Mouse (Mus musculus): ENCODE data around the gene Irf4. TPM values are rescaled to one million over a fixed set of nuclear protein-coding genes. Genes with fewer than 3 reads are reported as not detected.
A peak's percentile ranks its signal among the peaks of the same experiment; 100 is the strongest.

The Irf4 gene
- polyA plus RNA-seq, 1 experiment from 2014 or later: not detected

DNA sequence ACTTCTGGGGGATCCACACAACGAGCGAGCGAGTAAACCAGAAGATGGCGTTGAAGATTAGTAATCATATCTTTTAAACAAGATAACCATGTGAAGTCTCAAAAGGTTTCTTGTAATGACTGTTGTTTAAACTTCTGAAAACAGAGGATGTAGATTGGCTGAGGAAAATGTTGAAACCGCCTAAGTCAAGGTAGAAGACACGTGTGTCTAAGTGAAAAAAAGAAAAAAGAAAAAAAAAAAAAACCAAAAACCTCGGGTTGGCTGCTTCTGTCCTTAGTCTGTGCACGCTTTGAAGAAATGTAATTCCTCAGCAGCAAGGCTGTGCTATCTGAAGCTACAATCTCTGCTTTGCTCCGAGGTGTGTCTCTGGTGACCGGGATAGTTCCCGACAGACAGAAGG is 1.5 kb upstream of the Irf4 start:
- Histone ChIP-seq H3K27me3 (ENCODE audit: control insufficient read depth, insufficient read depth, low read length) (peaks cover 42% of the 10 kb centered on the region), H3K9me3 (ENCODE audit: control insufficient read depth, low read length) (no peaks in the 10 kb centered on the region), H3K9ac (replicated peaks; ENCODE audit: low read depth, low read length) (no peak overlapping the region), H3K4me2 (ENCODE audit: low read depth, low read length) (no peak overlapping the region), H3K36me3 (ENCODE audit: control insufficient read depth, insufficient read depth, low read length) (no peaks in the 10 kb centered on the region), H3K4me1 (ENCODE audit: control insufficient read depth, insufficient read depth, low read length) (peaks cover 13% of the 10 kb centered on the region; the same call in 1 of the 2 replicates), H3K4me3 (ENCODE audit: low read depth, low read length) (no peak overlapping the region), H3K27ac (ENCODE audit: low read depth, low read length) (no peak overlapping the region)
- no peak for ATAC-seq (ENCODE audit: low read depth)
- 76% methylated on average over 11 of the region's 11 CpGs for WGBS

DNA sequence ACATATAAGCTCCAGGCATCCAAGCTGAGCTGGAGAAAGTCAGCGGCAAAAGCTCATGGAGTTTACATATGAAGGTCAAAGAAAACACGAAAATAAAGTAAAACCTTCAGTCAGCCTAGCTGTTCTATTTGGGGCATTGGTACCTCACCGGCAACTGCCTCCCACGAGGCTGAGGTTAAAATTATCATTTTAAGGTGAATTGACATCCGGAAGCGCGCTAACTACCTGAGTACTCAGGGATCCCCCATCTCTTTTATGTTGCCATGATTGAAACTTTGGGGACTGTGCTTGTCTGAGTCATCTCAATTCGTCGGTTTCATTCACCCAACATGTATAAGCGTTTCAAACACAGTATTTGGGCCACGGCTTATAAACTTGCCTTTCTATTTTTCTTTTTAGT is 705 bp upstream of the Irf4 start:
- 60% methylated on average over 11 of the region's 11 CpGs for WGBS
- H3K9me3 ChIP-seq (ENCODE audit: control insufficient read depth, low read length): no peaks in the 10 kb centered on the region
- H3K4me2 ChIP-seq (ENCODE audit: low read depth, low read length): no peak overlapping the region
- H3K9ac ChIP-seq (replicated peaks; ENCODE audit: low read depth, low read length): no peak overlapping the region
- H3K27me3 ChIP-seq (ENCODE audit: control insufficient read depth, insufficient read depth, low read length): peaks cover 44% of the 10 kb centered on the region
- ATAC-seq (ENCODE audit: low read depth): no peak
- H3K36me3 ChIP-seq (ENCODE audit: control insufficient read depth, insufficient read depth, low read length): no peaks in the 10 kb centered on the region
- no peak overlapping the region for H3K4me3 ChIP-seq (ENCODE audit: low read depth, low read length)
- H3K27ac ChIP-seq (ENCODE audit: low read depth, low read length): no peak overlapping the region
- peaks cover 13% of the 10 kb centered on the region; the same call in 1 of the 2 replicates for H3K4me1 ChIP-seq (ENCODE audit: control insufficient read depth, insufficient read depth, low read length)

DNA sequence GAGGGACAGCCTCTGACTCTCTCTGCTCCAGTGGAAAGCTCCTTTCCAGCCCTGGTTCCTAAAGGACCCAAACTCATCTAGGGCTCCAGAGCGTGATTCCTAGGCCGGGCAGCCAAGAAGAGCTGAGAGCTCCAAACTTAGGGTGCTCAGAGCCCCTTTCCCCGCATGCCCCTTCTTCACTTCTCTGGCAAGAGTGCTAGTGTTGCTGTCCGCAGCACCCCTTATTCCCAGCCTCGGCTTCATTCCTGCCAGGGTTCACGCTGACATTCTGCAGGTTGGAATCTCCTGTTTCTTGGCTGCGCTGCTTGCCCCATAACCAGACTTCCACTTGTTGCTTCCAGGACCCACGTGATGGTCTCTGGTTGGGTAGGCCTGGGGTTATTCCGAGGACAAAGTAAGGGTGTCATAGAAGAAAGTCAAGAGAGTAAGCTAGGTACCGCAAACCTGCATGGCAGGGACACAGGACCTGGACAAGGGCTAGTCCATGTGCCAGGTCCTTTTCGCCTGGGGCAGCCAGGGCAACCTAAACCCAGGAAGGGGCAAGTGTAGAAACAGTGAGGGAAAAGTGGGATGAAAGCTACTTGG is 623 bp downstream of the Irf4 start:
- H3K27ac ChIP-seq (ENCODE audit: low read depth, low read length): no peak overlapping the region
- H3K9me3 ChIP-seq (ENCODE audit: control insufficient read depth, low read length): no peaks in the 10 kb centered on the region
- peak overlapping the region; percentile 70 for H3K4me2 ChIP-seq (ENCODE audit: low read depth, low read length)
- H3K9ac ChIP-seq (replicated peaks; ENCODE audit: low read depth, low read length): no peak overlapping the region
- no peaks in the 10 kb centered on the region for H3K36me3 ChIP-seq (ENCODE audit: control insufficient read depth, insufficient read depth, low read length)
- 5% methylated on average over 11 of the region's 11 CpGs for WGBS
- 0 out of 2 replicates have a peak, but pooled peaks have one; percentile 14 for ATAC-seq (ENCODE audit: low read depth)
- peak overlapping the region; percentile 22 for H3K4me3 ChIP-seq (ENCODE audit: low read depth, low read length)
- H3K27me3 ChIP-seq (ENCODE audit: control insufficient read depth, insufficient read depth, low read length): peaks cover 44% of the 10 kb centered on the region
- peaks cover 13% of the 10 kb centered on the region; the same call in 1 of the 2 replicates for H3K4me1 ChIP-seq (ENCODE audit: control insufficient read depth, insufficient read depth, low read length)

DNA sequence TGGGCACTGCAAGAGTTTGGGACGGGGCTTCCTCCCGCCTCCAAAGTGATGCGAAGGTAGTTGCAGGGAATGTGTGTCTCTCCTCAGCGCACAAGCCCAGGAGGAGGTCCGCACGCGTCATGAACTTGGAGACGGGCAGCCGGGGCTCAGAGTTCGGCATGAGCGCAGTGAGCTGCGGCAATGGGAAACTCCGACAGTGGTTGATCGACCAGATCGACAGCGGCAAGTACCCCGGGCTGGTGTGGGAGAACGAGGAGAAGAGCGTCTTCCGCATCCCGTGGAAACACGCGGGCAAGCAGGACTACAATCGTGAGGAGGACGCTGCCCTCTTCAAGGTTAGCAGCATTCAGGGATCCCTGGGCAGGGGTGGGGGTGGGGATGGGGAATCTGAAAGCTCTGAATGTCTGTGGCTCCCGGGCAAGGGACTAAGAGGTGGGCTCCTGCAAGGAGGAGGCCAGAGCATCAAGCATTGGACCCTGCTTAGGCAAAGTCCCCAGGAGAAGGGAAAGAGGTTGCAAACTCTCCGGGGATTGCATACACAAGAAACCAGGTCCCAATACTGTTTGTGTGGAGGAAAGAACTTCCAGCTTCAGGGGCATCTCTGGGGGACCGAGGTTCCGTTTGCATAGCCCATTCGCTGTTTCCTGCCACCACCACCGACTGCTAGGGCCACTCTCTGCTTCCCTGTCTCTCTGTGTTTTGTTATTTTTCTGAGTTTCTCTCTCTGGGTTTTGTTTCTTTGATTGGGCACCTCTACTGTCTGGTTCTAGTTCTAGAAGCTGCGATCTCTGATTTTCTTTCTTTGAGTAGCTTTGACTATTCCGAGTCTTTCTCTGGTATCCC is 1.7 kb downstream of the Irf4 start:
- no peaks in the 10 kb centered on the region for H3K9me3 ChIP-seq (ENCODE audit: control insufficient read depth, low read length)
- WGBS: 3% methylated on average over 33 of the region's 33 CpGs
- H3K4me3 ChIP-seq (ENCODE audit: low read depth, low read length): peak overlapping the region; percentile 29
- H3K27me3 ChIP-seq (ENCODE audit: control insufficient read depth, insufficient read depth, low read length): peaks cover 44% of the 10 kb centered on the region
- H3K9ac ChIP-seq (replicated peaks; ENCODE audit: low read depth, low read length): no peak overlapping the region
- no peak overlapping the region for H3K27ac ChIP-seq (ENCODE audit: low read depth, low read length)
- no peaks in the 10 kb centered on the region for H3K36me3 ChIP-seq (ENCODE audit: control insufficient read depth, insufficient read depth, low read length)
- peaks cover 13% of the 10 kb centered on the region; the same call in 1 of the 2 replicates for H3K4me1 ChIP-seq (ENCODE audit: control insufficient read depth, insufficient read depth, low read length)
- peak; percentile 42; the same call in 1 of the 2 replicates for ATAC-seq (ENCODE audit: low read depth)
- H3K4me2 ChIP-seq (ENCODE audit: low read depth, low read length): peak overlapping the region; percentile 70

DNA sequence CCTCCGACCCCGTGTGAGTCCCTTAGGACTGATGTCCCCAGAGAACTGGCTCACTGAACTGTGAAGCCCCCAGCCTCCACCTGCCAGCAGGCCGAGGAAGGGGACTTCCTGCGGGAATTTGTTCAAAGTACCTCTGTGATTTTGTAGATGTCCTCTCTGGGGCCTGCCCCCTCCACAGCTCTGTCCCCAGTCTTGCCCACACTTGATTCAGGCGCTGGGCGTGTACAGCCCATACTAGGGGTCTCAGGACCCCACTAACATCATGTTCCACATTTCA is 2.2 kb downstream of the Irf4 start:
- H3K27ac ChIP-seq (ENCODE audit: low read depth, low read length): no peak overlapping the region
- H3K9me3 ChIP-seq (ENCODE audit: control insufficient read depth, low read length): no peaks in the 10 kb centered on the region
- H3K27me3 ChIP-seq (ENCODE audit: control insufficient read depth, insufficient read depth, low read length): peaks cover 44% of the 10 kb centered on the region
- H3K4me2 ChIP-seq (ENCODE audit: low read depth, low read length): no peak overlapping the region
- H3K4me1 ChIP-seq (ENCODE audit: control insufficient read depth, insufficient read depth, low read length): peaks cover 13% of the 10 kb centered on the region; the same call in 1 of the 2 replicates
- no peaks in the 10 kb centered on the region for H3K36me3 ChIP-seq (ENCODE audit: control insufficient read depth, insufficient read depth, low read length)
- no peak overlapping the region for H3K4me3 ChIP-seq (ENCODE audit: low read depth, low read length)
- no peak for ATAC-seq (ENCODE audit: low read depth)
- 25% methylated on average over 6 of the region's 6 CpGs for WGBS
- H3K9ac ChIP-seq (replicated peaks; ENCODE audit: low read depth, low read length): no peak overlapping the region

GRCm38 (mm10) chr13:30752581-30753187 is 3.7 kb downstream of the Irf4 start:
- H3K4me2 ChIP-seq (ENCODE audit: low read depth, low read length): no peak overlapping the region
- H3K4me3 ChIP-seq (ENCODE audit: low read depth, low read length): no peak overlapping the region
- no peak overlapping the region for H3K9ac ChIP-seq (replicated peaks; ENCODE audit: low read depth, low read length)
- H3K27ac ChIP-seq (ENCODE audit: low read depth, low read length): no peak overlapping the region
- no peak for ATAC-seq (ENCODE audit: low read depth)
- H3K4me1 ChIP-seq (ENCODE audit: control insufficient read depth, insufficient read depth, low read length): peaks cover 13% of the 10 kb centered on the region; the same call in 1 of the 2 replicates
- 80% methylated on average over 4 of the region's 4 CpGs for WGBS
- no peaks in the 10 kb centered on the region for H3K36me3 ChIP-seq (ENCODE audit: control insufficient read depth, insufficient read depth, low read length)
- no peaks in the 10 kb centered on the region for H3K9me3 ChIP-seq (ENCODE audit: control insufficient read depth, low read length)
- H3K27me3 ChIP-seq (ENCODE audit: control insufficient read depth, insufficient read depth, low read length): peaks cover 44% of the 10 kb centered on the region

DNA sequence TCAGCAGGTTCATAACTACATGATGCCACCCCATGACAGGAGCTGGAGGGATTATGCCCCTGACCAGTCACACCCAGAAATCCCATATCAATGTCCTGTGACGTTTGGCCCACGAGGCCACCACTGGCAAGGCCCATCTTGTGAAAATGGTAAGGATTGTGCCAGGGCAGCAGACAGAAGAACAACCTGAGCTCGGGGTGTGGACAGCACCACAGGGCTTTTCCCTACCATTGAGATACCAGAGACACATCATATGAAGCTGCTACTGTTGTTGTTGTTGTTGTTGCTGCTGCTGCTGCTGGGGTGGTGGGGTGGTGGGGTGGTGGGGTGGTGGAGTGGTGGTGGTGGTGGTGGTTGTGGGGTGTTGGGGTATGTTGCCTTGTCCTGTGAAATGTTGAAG is 4.4 kb downstream of the Irf4 start:
- Histone ChIP-seq H3K9ac (replicated peaks; ENCODE audit: low read depth, low read length) (no peak overlapping the region), H3K4me2 (ENCODE audit: low read depth, low read length) (no peak overlapping the region)

GRCm38 (mm10) chr13:30754066-30754465 is 5.0 kb downstream of the Irf4 start:
- no peak overlapping the region for H3K9ac ChIP-seq (replicated peaks; ENCODE audit: low read depth, low read length)
- no peak for ATAC-seq (ENCODE audit: low read depth)
- H3K4me2 ChIP-seq (ENCODE audit: low read depth, low read length): no peak overlapping the region
- peaks cover 8% of the 10 kb centered on the region; the same call in 1 of the 2 replicates for H3K4me1 ChIP-seq (ENCODE audit: control insufficient read depth, insufficient read depth, low read length)
- peaks cover 30% of the 10 kb centered on the region for H3K27me3 ChIP-seq (ENCODE audit: control insufficient read depth, insufficient read depth, low read length)
- no peak overlapping the region for H3K4me3 ChIP-seq (ENCODE audit: low read depth, low read length)
- 87% methylated on average over 4 of the region's 4 CpGs for WGBS
- no peaks in the 10 kb centered on the region for H3K9me3 ChIP-seq (ENCODE audit: control insufficient read depth, low read length)
- H3K36me3 ChIP-seq (ENCODE audit: control insufficient read depth, insufficient read depth, low read length): no peaks in the 10 kb centered on the region
- H3K27ac ChIP-seq (ENCODE audit: low read depth, low read length): no peak overlapping the region

More for the DNA sequence above, 4.4 kb downstream of the Irf4 start:
- no peak for ATAC-seq (ENCODE audit: low read depth)
- Histone ChIP-seq H3K4me1 (ENCODE audit: control insufficient read depth, insufficient read depth, low read length) (peaks cover 13% of the 10 kb centered on the region; the same call in 1 of the 2 replicates), H3K27ac (ENCODE audit: low read depth, low read length) (no peak overlapping the region), H3K4me3 (ENCODE audit: low read depth, low read length) (no peak overlapping the region), H3K27me3 (ENCODE audit: control insufficient read depth, insufficient read depth, low read length) (peaks cover 36% of the 10 kb centered on the region), H3K9me3 (ENCODE audit: control insufficient read depth, low read length) (no peaks in the 10 kb centered on the region), H3K36me3 (ENCODE audit: control insufficient read depth, insufficient read depth, low read length) (no peaks in the 10 kb centered on the region)
- WGBS: 79% methylated on average over 3 of the region's 3 CpGs
